Mouse (Mus musculus) stomach, embryonic 14.5 days (tissue): ENCODE results near the gene Prrt1. TPM values are rescaled to one million over a fixed set of nuclear protein-coding genes. Genes with fewer than 3 reads are reported as not detected.

Experiments
- ATAC-seq: fragments of 200-750 bp; cut with Nextera tagmentation; 2 replicates; pipeline ENCODE4 v1.8.0; 2017; ENCODE audit warnings: low read depth, moderate TSS enrichment; ENCODE audit not compliant: insufficient number of reproducible peaks, insufficient read depth, low FRiP score
- H3K27ac ChIP-seq: fragments of 300-500 bp; sonication (generic); 2 replicates; pipeline ENCODE4 v1.5.1; 2014; ENCODE audit warnings: mild to moderate bottlenecking, low read length, moderate library complexity, mixed read lengths
- H3K27me3 ChIP-seq: fragments of 300-500 bp; sonication (generic); 2 replicates; pipeline ENCODE4 v1.6.1; 2014; ENCODE audit warnings: low read length, control low read depth, mixed read lengths; ENCODE audit not compliant: control insufficient read depth, insufficient read depth
- H3K36me3 ChIP-seq: fragments of 300-500 bp; sonication (generic); 2 replicates; pipeline ENCODE4 v1.6.1; 2014; ENCODE audit warnings: mild to moderate bottlenecking, control low read depth, low read length, moderate library complexity, mixed read lengths; ENCODE audit not compliant: control insufficient read depth, insufficient read depth
- H3K4me1 ChIP-seq: fragments of 300-500 bp; sonication (generic); 2 replicates; pipeline ENCODE4 v1.6.1; 2014; ENCODE audit warnings: low read length, control low read depth, mixed read lengths; ENCODE audit not compliant: control insufficient read depth, insufficient read depth
- H3K4me2 ChIP-seq: fragments of 300-500 bp; sonication (generic); replicated peaks from 2 replicates; pipeline ENCODE4 v1.6.1; 2014; ENCODE audit warnings: low read depth, low read length, control low read depth
- H3K4me3 ChIP-seq: fragments of 300-500 bp; sonication (generic); 2 replicates; pipeline ENCODE4 v1.5.1; 2014; ENCODE audit warnings: low read depth, low read length, control low read depth
- H3K9ac ChIP-seq: fragments of 300-500 bp; sonication (generic); replicated peaks from 2 replicates; pipeline ENCODE4 v1.6.1; 2014; ENCODE audit warnings: low read depth, mild to moderate bottlenecking, control low read depth, low read length, moderate library complexity, mixed read lengths
- H3K9me3 ChIP-seq: fragments of 300-500 bp; sonication (generic); 2 replicates; pipeline ENCODE4 v1.6.1; 2016; ENCODE audit warnings: low read depth, low read length, control low read depth; ENCODE audit not compliant: control insufficient read depth
- WGBS: fragments of 180-500 bp; shearing (Covaris S2); extraction: QIAGEN DNeasy Blood & Tissue Kit; methylation state at CpG from one replicate; pipeline ENCODE4 v1.1.7; 2014; 5-methylcytosine and 5-hydroxymethylcytosine counted together
- polyA plus RNA-seq: library from polyadenylated mRNA; unstranded; fragments of >200 nt; fragmentation: Nextera tagmentation; extraction: Ambion mirVana; gene quantifications from 2 replicates; pipeline ENCODE4 v1.2.1, GENCODE M21; 2014

Gene Prrt1
- polyA plus RNA-seq, 1 experiment from 2014 or later = 0.56 TPM

DNA sequence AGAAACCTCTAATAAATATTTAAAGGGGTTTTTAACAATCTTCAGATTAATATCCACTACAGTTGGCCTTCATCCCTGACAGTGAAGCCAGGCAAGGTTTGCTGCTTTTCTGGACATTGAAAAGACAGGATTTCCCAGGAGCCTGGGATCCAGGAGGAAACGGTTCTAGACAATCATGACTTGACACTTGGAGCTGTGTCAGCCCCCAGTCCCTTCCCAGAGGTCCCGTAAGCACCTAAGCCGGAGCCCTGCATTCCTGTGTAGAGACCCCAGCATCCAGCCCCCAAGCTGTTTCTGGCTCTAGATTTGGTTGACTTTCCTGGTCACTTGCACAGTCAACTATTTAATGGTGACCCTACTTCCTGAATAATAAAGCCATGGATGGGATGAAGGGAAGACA lies 29.3 kb downstream of the Prrt1 start:
- H3K4me1 ChIP-seq = peaks cover 34% of the 10 kb centered on the region
- no peak for ATAC-seq
- peaks cover 4% of the 10 kb centered on the region; the same call in 1 of the 2 replicates for H3K36me3 ChIP-seq
- WGBS = 77% methylated on average over 3 of the region's 3 CpGs
- H3K9me3 ChIP-seq = no peaks in the 10 kb centered on the region
- no peak overlapping the region for H3K4me3 ChIP-seq
- H3K4me2 ChIP-seq = no peak overlapping the region
- no peak overlapping the region for H3K9ac ChIP-seq
- 0 out of 2 replicates have a peak, but pooled peaks cover 2% of the 10 kb centered on the region for H3K27me3 ChIP-seq
- H3K27ac ChIP-seq = no peak overlapping the region

DNA sequence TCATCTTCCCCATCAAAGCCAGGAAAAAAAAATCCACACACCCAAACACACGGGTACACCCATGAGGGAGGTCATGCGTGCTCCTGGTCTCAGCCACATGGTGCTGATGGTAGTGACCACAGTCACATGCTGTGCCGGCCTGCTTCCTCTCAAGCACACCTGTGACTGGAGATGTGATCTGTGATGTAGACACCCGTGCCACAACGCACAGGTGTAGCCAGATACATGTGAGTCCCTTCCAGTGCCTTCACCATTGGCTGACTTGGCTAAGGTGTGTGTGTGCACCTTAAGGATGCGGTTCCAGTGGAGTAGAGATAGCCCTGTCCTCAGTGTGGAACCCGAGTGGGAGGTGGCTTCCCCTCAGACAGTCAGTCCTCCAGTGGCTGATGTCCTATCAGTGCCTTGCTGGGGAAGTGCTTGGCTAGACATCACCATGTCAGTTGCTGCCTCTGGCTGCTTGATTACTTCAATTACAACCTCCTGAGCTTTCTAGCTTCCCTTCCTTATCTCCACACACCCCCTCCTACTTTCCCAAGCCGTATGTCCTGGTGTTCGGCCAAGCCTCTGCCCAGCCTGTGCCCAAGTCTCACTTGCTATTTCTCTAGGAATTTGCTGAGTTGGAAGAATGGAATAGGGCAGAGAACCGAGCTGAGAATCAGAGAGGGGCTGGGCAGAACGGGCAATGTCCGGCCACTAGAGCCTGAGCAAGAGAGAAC lies 30.0 kb downstream of the Prrt1 start:
- Histone ChIP-seq H3K27ac (no peak overlapping the region), H3K4me3 (no peak overlapping the region), H3K27me3 (0 out of 2 replicates have a peak, but pooled peaks cover 2% of the 10 kb centered on the region), H3K9ac (no peak overlapping the region), H3K36me3 (no peaks in the 10 kb centered on the region), H3K4me2 (no peak overlapping the region), H3K9me3 (no peaks in the 10 kb centered on the region), H3K4me1 (peaks cover 33% of the 10 kb centered on the region)
- no peak for ATAC-seq
- 57% methylated on average over 12 of the region's 12 CpGs for WGBS

DNA sequence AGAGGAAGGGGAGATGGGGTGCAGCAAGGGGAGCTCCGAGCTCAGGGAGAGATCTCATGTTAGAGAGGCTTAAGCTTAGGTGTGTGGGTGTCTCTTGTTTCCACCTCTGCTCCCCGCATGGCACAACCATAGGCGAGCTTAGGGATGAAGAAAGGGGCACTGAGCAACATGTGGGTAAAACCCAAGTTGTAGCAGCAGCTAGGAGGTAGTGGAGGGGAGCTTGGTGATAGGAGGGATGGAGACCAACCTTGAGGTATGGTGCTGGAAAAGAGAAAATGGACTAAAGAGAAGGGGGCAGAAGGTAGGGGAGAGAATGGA lies 30.5 kb downstream of the Prrt1 start:
- no peak for ATAC-seq
- 63% methylated on average over 3 of the region's 3 CpGs for WGBS
- H3K9ac ChIP-seq = no peak overlapping the region

DNA sequence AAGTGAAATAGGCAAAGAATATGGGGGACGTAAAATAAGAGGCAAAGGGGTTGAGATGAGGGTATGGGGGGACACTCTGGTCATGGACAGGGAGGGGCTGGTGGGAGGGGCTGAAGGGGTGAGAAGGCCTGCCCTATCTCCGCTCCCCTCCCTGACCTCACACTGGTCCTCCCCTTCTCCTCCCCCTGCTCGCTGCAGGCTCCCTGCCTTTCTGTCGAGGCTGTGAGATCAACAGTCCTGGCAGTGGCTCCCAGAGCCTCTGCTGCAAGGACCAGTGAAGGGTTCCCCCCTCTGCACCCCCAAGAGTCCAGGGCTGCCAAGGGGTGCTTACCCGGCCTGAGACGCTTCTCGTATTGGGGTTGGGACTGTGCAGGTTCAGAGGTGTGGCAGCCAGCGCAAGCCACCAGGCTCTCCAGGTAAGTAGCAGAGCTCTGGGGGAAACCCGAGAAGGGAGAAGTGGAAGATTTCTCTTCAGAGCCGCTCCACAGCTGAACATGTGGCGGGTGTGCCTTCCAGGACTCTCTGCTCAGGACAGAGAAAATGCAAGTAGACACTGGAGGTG lies 31.0 kb downstream of the Prrt1 start:
- peaks cover 27% of the 10 kb centered on the region for H3K4me1 ChIP-seq
- no peak overlapping the region for H3K4me3 ChIP-seq
- no peaks in the 10 kb centered on the region for H3K36me3 ChIP-seq
- H3K9me3 ChIP-seq = no peaks in the 10 kb centered on the region
- H3K4me2 ChIP-seq = no peak overlapping the region
- H3K27ac ChIP-seq = 0 out of 2 replicates have a peak overlapping the region, but pooled peaks have one; percentile 10
- H3K9ac ChIP-seq = no peak overlapping the region
- 29% methylated on average over 10 of the region's 11 CpGs for WGBS
- 0 out of 2 replicates have a peak, but pooled peaks cover 2% of the 10 kb centered on the region for H3K27me3 ChIP-seq
- ATAC-seq = no peak

More for the DNA sequence above, 30.5 kb downstream of the Prrt1 start:
- Histone ChIP-seq H3K4me2 (no peak overlapping the region), H3K9me3 (no peaks in the 10 kb centered on the region), H3K4me1 (peaks cover 31% of the 10 kb centered on the region), H3K27ac (no peak overlapping the region), H3K27me3 (0 out of 2 replicates have a peak, but pooled peaks cover 2% of the 10 kb centered on the region), H3K4me3 (no peak overlapping the region), H3K36me3 (no peaks in the 10 kb centered on the region)

DNA sequence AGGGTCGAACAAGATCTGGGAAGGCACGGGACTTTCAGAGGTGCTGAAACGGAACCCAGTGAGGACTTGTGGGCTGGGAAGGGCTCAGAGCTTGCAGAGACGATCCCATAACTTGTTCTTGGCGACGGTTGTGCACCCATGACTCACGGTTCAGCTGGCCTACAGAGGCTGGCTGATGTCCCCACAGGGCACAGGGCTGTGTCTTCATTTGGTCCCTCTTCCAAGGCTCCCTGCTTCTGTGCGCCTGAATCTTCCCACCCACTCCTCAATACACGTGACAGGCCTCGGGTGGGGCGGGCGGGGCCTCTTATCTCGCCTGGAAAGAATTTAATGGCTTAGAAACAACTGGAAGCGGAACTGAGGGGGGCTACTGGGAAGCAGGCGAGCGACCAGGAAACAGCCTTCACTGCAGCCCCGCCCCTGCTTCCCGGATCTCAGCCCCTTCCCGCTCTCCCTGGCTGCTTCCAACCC lies 31.8 kb downstream of the Prrt1 start:
- WGBS = 5% methylated on average over 19 of the region's 19 CpGs
- Histone ChIP-seq H3K4me3 (no peak overlapping the region), H3K9ac (no peak overlapping the region), H3K27ac (0 out of 2 replicates have a peak overlapping the region, but pooled peaks have one; percentile 10), H3K4me2 (peak overlapping the region; percentile 31), H3K27me3 (0 out of 2 replicates have a peak, but pooled peaks cover 2% of the 10 kb centered on the region), H3K9me3 (no peaks in the 10 kb centered on the region), H3K36me3 (no peaks in the 10 kb centered on the region), H3K4me1 (peaks cover 19% of the 10 kb centered on the region)
- peak; percentile 21; the same call in 1 of the 2 replicates for ATAC-seq

DNA sequence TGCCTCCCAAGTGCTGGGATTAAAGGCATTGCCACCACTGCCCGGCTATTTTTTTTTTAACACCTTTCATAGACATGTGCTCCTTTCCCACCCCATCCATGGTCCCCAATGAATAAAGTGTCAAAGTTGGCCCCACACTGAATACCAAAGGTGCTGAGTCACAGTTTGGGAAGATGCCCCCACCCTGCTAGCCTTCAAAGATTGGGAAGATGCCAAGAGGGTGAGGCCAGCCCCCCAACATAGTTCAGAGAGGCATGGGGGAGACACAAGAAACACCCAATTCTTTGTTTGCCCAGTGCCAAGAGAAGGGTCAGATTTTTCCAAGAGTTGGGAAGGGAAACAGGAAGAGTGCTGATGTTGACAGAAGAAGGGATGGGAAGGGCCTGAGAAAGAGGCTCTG lies 33.1 kb downstream of the Prrt1 start:
- WGBS = 78% methylated on average over 1 of the region's 1 CpGs
- Histone ChIP-seq H3K9me3 (no peaks in the 10 kb centered on the region), H3K4me2 (no peak overlapping the region), H3K27ac (no peak overlapping the region), H3K4me1 (peaks cover 14% of the 10 kb centered on the region; the same call in 1 of the 2 replicates), H3K36me3 (no peaks in the 10 kb centered on the region), H3K27me3 (0 out of 2 replicates have a peak, but pooled peaks cover 2% of the 10 kb centered on the region), H3K9ac (no peak overlapping the region), H3K4me3 (no peak overlapping the region)
- no peak for ATAC-seq

DNA sequence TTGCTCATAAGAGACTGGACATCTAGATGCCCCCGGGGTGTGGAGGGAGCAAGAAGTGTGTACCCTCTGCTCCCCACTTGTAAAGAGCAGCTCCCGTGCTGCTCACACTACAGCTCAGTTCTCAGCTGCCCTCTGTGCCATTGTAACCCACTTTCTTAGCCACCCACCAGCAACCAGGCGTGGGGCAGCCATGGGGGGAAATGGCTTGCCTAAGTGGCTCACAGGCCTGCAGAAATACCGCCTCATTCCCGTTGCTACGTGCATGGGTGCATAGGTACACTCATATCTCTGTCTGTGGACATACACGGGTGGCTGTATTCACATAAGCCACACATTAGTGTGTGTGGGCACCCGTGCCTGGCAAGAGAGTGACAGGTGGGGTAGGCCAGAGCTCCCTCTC lies 33.6 kb downstream of the Prrt1 start:
- 75% methylated on average over 8 of the region's 8 CpGs for WGBS
- H3K4me1 ChIP-seq = peaks cover 14% of the 10 kb centered on the region; the same call in 1 of the 2 replicates
- H3K36me3 ChIP-seq = no peaks in the 10 kb centered on the region
- no peak overlapping the region for H3K4me2 ChIP-seq
- H3K9me3 ChIP-seq = no peaks in the 10 kb centered on the region
- no peak overlapping the region for H3K9ac ChIP-seq
- ATAC-seq = no peak
- H3K4me3 ChIP-seq = no peak overlapping the region
- 0 out of 2 replicates have a peak, but pooled peaks cover 2% of the 10 kb centered on the region for H3K27me3 ChIP-seq
- H3K27ac ChIP-seq = no peak overlapping the region

DNA sequence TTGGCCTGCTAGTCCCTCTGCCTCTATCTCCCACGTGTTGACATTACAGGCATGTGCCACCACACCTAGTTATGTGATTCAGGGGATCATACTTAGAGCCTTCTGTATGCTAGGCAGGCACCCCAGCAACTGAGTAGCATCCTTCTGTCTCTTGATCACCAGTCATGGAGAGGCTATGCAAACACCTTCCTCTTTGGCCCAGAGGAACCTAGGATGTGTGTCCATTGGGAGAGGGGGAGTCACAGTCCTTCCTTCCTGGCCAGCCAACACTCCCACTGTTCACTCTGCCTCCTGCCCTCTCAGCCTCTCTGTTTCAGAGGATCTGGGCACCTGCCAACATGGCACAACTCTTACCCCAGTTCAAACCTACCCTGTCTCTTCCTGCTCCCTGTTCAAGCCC lies 34.2 kb downstream of the Prrt1 start:
- peaks cover 14% of the 10 kb centered on the region; the same call in 1 of the 2 replicates for H3K4me1 ChIP-seq
- H3K36me3 ChIP-seq = no peaks in the 10 kb centered on the region
- H3K9ac ChIP-seq = no peak overlapping the region
- H3K4me3 ChIP-seq = no peak overlapping the region
- no peak overlapping the region for H3K4me2 ChIP-seq
- 50% methylated on average over 1 of the region's 1 CpGs for WGBS
- H3K9me3 ChIP-seq = no peaks in the 10 kb centered on the region
- H3K27ac ChIP-seq = no peak overlapping the region
- 0 out of 2 replicates have a peak, but pooled peaks cover 2% of the 10 kb centered on the region for H3K27me3 ChIP-seq
- no peak for ATAC-seq
